Mouse (Mus musculus) limb, embryonic 10.5 days (tissue): ENCODE measurements at regions not wholly inside any gene's neighbourhood (a gene's known extent, or its start where the extent isn't known, plus 50 kb on each side); places are given as distances from the start of the nearest gene placed in this dataset.
"Not testable (repeated sequence)": the region's sequence is repeated elsewhere in the genome, so short reads cannot be mapped to it uniquely, and the experiment has no call there.

Experiments used
- DNase-seq: peaks from one replicate; pipeline ENCODE4 v3.0.0-alpha.2; 2017; ENCODE audit warnings: low spot score
- H3K27ac ChIP-seq: fragments of 300-500 bp; sonication (generic); 2 replicates; pipeline ENCODE4 v1.5.1; 2016; ENCODE audit warnings: mild to moderate bottlenecking
- H3K27me3 ChIP-seq: fragments of 300-500 bp; sonication (generic); 2 replicates; pipeline ENCODE4 v1.6.1; 2016; ENCODE audit warnings: low read depth, mild to moderate bottlenecking; ENCODE audit not compliant: poor library complexity, severe bottlenecking
- H3K36me3 ChIP-seq: fragments of 300-500 bp; sonication (generic); 2 replicates; pipeline ENCODE4 v1.6.1; 2016; ENCODE audit warnings: mild to moderate bottlenecking, moderate library complexity
- H3K4me1 ChIP-seq: fragments of 300-500 bp; sonication (generic); 2 replicates; pipeline ENCODE4 v1.6.1; 2016
- H3K4me3 ChIP-seq: fragments of 300-500 bp; sonication (generic); 2 replicates; pipeline ENCODE4 v1.5.1; 2016; ENCODE audit warnings: mild to moderate bottlenecking, moderate library complexity
- H3K9me3 ChIP-seq: fragments of 300-500 bp; sonication (generic); replicated peaks from 2 replicates; pipeline ENCODE4 v1.6.1; 2016; ENCODE audit warnings: mild to moderate bottlenecking
- WGBS: fragments of 180-500 bp; shearing (Covaris S2); methylation state at CpG from one replicate; pipeline ENCODE4 v1.1.7; 2016; 5-methylcytosine and 5-hydroxymethylcytosine counted together

DNA sequence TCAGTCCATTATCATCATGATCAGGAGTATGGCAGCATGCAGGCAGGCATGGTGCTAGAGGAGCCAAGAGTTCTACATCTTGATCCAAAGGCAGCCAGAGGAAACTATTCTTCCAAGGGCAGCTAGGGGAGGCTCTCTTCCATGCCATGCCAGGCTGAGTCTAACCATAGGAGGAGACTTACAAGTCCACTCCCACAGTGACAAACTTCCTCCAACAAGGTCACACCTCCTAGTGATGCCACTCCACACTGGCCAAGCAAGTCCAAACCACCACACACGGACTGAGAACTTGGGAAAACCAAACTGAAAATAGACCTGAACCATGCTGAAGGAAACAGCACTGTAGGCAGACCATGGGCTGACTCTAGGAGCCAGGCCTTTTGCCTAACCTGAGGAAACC lies 197.4 kb downstream of the Prex1 start:
- Histone ChIP-seq H3K9me3 (no peaks in the 10 kb centered on the region), H3K4me3 (no peak overlapping the region), H3K27me3 (peaks cover 10% of the 10 kb centered on the region; the same call in 1 of the 2 replicates), H3K4me1 (peaks cover 39% of the 10 kb centered on the region), H3K36me3 (no peaks in the 10 kb centered on the region), H3K27ac (no peak overlapping the region)
- 87% methylated on average over 1 of the region's 1 CpGs for WGBS
- no peak for DNase-seq

DNA sequence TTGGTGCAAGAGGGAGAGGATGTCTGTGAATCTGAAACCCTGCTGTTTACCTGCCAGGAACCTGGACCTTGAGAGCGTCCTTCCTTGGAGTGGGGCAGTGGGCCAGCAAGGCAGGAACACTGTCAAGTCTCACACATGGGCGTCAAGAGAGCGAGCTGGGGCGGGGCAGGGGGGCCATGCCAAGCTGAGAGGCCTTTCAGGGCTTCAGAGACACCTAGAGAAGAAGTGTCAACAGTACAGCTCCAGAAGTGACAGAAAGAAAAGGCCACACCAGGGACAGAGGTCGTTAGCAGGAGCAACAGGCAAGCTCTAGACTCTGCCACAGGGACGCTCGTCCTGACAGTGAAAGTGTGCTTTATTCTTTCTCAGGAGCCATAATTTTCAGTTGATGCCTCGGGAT lies 199.0 kb downstream of the Prex1 start:
- Histone ChIP-seq H3K27me3 (peaks cover 10% of the 10 kb centered on the region; the same call in 1 of the 2 replicates), H3K4me3 (no peak overlapping the region), H3K36me3 (no peaks in the 10 kb centered on the region), H3K9me3 (no peaks in the 10 kb centered on the region), H3K4me1 (peaks cover 55% of the 10 kb centered on the region), H3K27ac (peak overlapping the region; percentile 23; the same call in 1 of the 2 replicates)
- DNase-seq, result no peak
- 19% methylated on average over 8 of the region's 8 CpGs for WGBS

DNA sequence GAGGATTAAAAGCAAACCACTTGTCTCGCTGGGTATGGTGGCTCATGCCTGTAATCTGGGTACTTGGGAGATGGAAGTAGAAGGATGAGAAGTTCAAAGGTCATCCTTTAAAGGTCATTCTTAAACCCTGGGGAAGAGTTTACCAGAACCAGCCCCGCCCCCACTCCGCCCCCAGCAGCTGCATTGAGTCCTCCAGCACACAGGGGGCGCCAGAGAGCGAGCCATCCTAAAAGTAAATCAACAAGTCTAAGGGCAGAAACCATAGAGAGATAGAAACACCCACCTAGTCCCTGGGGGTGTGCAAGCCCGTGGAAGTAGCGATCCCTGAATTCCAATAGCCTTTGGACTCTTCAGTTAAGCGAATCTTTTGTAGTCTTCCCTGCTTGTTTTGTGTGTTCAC lies 201.1 kb downstream of the Prex1 start:
- Histone ChIP-seq H3K9me3 (peaks cover 3% of the 10 kb centered on the region; the same call in 1 of the 2 replicates), H3K36me3 (no peaks in the 10 kb centered on the region), H3K4me1 (peaks cover 49% of the 10 kb centered on the region), H3K4me3 (no peak overlapping the region), H3K27me3 (peaks cover 4% of the 10 kb centered on the region; the same call in 1 of the 2 replicates), H3K27ac (no peak overlapping the region)
- WGBS, result 74% methylated on average over 8 of the region's 8 CpGs
- DNase-seq, result no peak

DNA sequence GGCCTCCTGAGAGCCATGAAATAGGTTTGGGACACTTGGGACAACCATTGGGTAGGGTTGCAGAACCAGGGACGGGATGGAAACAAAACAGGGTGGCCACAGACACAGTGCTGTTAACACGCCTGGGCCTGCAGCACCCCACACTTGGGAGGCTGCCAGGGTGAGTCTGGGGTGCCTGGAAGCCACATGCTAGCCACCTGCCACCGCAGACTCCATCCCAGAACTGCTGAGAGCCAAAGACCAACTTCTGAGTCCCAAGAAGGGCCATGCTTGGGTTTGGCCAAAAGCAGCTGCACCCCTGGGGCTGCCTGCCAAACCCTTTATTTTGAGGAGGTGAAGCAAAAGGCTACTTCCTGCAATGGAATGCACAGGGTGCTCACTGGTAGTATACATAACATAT lies 202.2 kb downstream of the Prex1 start:
- DNase-seq, H3K36me3 ChIP-seq, H3K4me3 ChIP-seq, H3K27me3 ChIP-seq, H3K9me3 ChIP-seq: not testable (repeated sequence)
- 89% methylated on average over 3 of the region's 3 CpGs for WGBS
- H3K27ac ChIP-seq, result peak overlapping the region; percentile 54; the same call in 1 of the 2 replicates
- peaks cover 39% of the 10 kb centered on the region for H3K4me1 ChIP-seq

DNA sequence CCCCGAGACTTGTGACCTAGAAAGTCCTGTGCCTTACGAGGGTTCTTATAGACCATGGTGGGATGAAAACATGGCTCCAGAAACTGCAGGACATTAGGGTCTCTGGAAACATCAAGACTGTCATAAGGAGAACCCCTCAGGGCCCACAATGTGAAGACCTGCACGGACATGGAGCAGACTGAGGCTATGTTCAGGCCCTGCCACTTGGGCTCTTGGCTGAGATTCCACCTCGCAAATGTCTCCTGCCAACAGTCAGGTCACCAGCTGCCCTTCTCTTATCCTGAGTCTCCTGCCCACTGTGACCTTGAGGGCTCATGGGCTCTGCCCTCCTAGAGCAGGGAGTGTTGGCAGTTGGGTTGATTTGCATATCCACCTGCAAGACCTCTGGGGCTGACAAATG lies 202.9 kb downstream of the Prex1 start:
- H3K36me3 ChIP-seq, result no peaks in the 10 kb centered on the region
- no peak overlapping the region for H3K4me3 ChIP-seq
- no peak for DNase-seq
- peaks cover 2% of the 10 kb centered on the region; the same call in 1 of the 2 replicates for H3K27me3 ChIP-seq
- peaks cover 39% of the 10 kb centered on the region for H3K4me1 ChIP-seq
- peaks cover 3% of the 10 kb centered on the region; the same call in 1 of the 2 replicates for H3K9me3 ChIP-seq
- peak overlapping the region; percentile 54 for H3K27ac ChIP-seq
- WGBS, result 86% methylated on average over 4 of the region's 4 CpGs

DNA sequence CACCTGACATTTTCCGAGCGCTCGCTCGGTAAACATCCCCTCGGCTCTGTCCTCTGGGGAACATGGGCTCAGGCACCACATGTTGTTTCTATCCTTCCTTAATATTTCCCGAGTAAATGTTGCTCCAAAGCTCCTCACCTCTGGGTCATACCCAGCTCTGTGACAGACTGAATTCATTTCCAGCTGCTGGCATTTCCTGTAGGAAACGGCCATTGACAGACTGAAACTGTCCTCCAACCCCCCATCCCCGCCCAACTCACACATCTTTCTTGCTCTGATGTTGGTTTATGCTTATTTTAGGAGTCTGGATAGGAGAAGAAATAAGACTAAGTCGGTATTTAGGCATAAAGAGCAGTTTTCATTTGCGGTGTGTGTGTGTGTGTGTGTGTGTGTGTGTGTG lies 204.0 kb downstream of the Prex1 start:
- peak overlapping the region; percentile 50; the same call in 1 of the 2 replicates for H3K27ac ChIP-seq
- no peaks in the 10 kb centered on the region for H3K27me3 ChIP-seq
- no peak for DNase-seq
- H3K36me3 ChIP-seq, result no peaks in the 10 kb centered on the region
- H3K9me3 ChIP-seq, result peaks cover 3% of the 10 kb centered on the region; the same call in 1 of the 2 replicates
- WGBS, result 81% methylated on average over 10 of the region's 10 CpGs
- H3K4me1 ChIP-seq, result peaks cover 46% of the 10 kb centered on the region
- no peak overlapping the region for H3K4me3 ChIP-seq

DNA sequence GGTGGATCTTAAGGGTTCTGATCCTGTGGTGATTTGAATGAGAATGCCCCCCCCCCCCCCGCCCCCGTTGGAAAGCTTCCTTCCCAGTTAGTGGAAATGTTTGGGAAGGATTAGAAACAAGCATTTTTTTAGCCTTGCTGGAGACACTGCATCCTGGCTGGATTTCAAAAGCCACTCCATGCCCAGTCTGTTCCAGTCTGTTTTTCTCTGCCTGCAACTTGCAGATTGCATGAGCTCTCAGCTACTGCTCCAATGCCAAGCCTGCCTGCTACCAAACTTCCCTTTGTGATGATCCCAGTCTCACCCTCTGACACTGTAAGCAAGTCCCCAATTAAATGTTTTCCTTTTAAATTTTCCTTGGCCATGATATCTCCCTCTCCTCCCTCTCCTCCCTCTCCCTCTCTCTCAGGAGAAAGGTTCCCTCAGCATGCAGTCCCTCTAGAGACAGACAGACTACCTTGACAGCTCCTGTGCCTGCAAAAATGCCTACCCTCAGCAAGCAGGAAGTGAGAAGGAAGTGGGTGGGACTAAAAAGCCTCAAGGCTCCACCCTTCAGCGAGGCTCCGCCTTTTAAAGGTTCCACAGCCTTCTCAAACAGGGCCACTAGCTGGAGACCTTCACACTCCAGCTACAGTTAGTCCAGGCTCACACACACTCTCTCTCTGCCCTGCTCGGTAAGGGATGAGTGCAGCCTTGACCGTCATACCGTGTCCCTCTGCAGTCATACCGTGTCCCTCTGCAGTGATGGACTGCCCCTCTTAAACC lies 204.8 kb downstream of the Prex1 start:
- Histone ChIP-seq H3K9me3 (peaks cover 3% of the 10 kb centered on the region; the same call in 1 of the 2 replicates), H3K4me1 (peaks cover 50% of the 10 kb centered on the region), H3K36me3 (no peaks in the 10 kb centered on the region), H3K27me3 (no peaks in the 10 kb centered on the region), H3K27ac (peak overlapping the region; percentile 50; the same call in 1 of the 2 replicates), H3K4me3 (no peak overlapping the region)
- no peak for DNase-seq
- WGBS, result 84% methylated on average over 8 of the region's 8 CpGs

GRCm38 (mm10) chr2:166505309-166505708 lies 208.3 kb downstream of the Prex1 start:
- no peak for DNase-seq
- H3K36me3 ChIP-seq, result no peaks in the 10 kb centered on the region
- no peak overlapping the region for H3K4me3 ChIP-seq
- no peaks in the 10 kb centered on the region for H3K27me3 ChIP-seq
- 61% methylated on average over 9 of the region's 9 CpGs for WGBS
- H3K9me3 ChIP-seq, result peaks cover 3% of the 10 kb centered on the region; the same call in 1 of the 2 replicates
- H3K4me1 ChIP-seq, result peaks cover 39% of the 10 kb centered on the region
- H3K27ac ChIP-seq, result peak overlapping the region; percentile 78

- WGBS, result 88% methylated on average over 6 of the region's 6 CpGs
These were observed 210.0 kb downstream of the Prex1 start for GRCm38 (mm10) chr2:166503666-166504065.

DNA sequence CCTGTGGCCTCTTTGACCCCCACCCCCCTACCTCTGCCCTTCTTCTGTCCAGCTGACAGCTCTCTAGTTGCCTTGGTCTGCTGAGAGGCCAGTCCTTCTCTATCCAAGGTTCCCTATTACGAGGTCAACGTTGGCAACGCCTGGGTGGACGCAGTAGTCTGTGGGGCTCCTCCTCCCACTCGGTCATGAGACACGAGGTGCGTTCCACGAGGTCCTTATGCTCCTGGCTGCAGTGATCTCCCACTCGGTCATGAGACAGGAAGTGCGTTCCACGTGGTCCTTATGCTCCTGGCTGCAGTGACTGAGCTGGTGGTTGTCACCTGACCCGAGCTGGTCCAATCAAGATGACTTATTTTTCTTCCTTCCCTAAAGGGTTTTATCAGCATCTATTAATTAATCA lies 220.7 kb downstream of the Prex1 start:
- H3K4me3 ChIP-seq, result no peak overlapping the region
- DNase-seq, result no peak
- 84% methylated on average over 12 of the region's 12 CpGs for WGBS
- H3K36me3 ChIP-seq, result no peaks in the 10 kb centered on the region
- H3K27me3 ChIP-seq, result no peaks in the 10 kb centered on the region
- H3K27ac ChIP-seq, result peak overlapping the region; percentile 79
- H3K4me1 ChIP-seq, result peaks cover 65% of the 10 kb centered on the region
- H3K9me3 ChIP-seq, result no peaks in the 10 kb centered on the region

More at GRCm38 (mm10) chr2:166503666-166504065, 210.0 kb downstream of the Prex1 start:
- no peaks in the 10 kb centered on the region for H3K9me3 ChIP-seq
- H3K27me3 ChIP-seq, result no peaks in the 10 kb centered on the region
- peak overlapping the region; percentile 78; the same call in 1 of the 2 replicates for H3K27ac ChIP-seq
- no peak overlapping the region for H3K4me3 ChIP-seq
- H3K4me1 ChIP-seq, result peaks cover 24% of the 10 kb centered on the region
- H3K36me3 ChIP-seq, result no peaks in the 10 kb centered on the region
- DNase-seq, result no peak

- H3K4me1 ChIP-seq, result peaks cover 70% of the 10 kb centered on the region
- peak overlapping the region; percentile 79; the same call in 1 of the 2 replicates for H3K27ac ChIP-seq
- 72% methylated on average over 12 of the region's 12 CpGs for WGBS
- H3K9me3 ChIP-seq, result no peaks in the 10 kb centered on the region
- no peak overlapping the region for H3K4me3 ChIP-seq
- DNase-seq, result no peak
- H3K36me3 ChIP-seq, result no peaks in the 10 kb centered on the region
- H3K27me3 ChIP-seq, result no peaks in the 10 kb centered on the region
These were observed 221.2 kb downstream of the Prex1 start for GRCm38 (mm10) chr2:166492421-166492820.

DNA sequence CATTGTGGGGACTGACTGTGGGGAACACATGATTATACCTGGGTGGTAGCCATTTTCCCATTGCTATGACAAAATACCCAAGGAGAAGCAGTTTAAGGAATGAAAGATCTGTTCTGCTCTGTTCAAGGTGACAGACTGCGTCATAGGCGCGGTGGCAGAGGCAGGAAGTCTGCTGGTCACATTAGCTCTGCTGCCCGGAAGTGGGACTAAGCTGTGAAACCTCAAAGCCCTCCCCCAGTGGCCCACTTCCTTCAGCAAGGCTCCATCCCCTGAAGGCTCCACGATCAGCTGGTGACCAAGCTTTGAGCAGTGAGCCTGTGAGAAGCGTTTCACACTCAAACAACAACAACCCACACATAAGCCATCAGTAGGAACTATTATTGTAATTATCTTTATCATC lies 221.8 kb downstream of the Prex1 start:
- 74% methylated on average over 6 of the region's 6 CpGs for WGBS
- DNase-seq, result no peak
- Histone ChIP-seq H3K4me1 (peaks cover 71% of the 10 kb centered on the region), H3K27ac (peak overlapping the region; percentile 79), H3K27me3 (no peaks in the 10 kb centered on the region), H3K9me3 (no peaks in the 10 kb centered on the region), H3K4me3 (no peak overlapping the region), H3K36me3 (no peaks in the 10 kb centered on the region)

- no peaks in the 10 kb centered on the region for H3K27me3 ChIP-seq
- 51% methylated on average over 15 of the region's 15 CpGs for WGBS
- peak overlapping the region; percentile 79 for H3K27ac ChIP-seq
- H3K4me1 ChIP-seq, result peaks cover 85% of the 10 kb centered on the region
- H3K4me3 ChIP-seq, result no peak overlapping the region
- peak; percentile 49 for DNase-seq
- H3K36me3 ChIP-seq, result no peaks in the 10 kb centered on the region
- no peaks in the 10 kb centered on the region for H3K9me3 ChIP-seq
These were observed 224.4 kb downstream of the Prex1 start for GRCm38 (mm10) chr2:166489041-166489872.
